Mouse (Mus musculus): ENCODE data around the gene Pcnt. TPM values are rescaled to one million over a fixed set of nuclear protein-coding genes. Genes with fewer than 3 reads are reported as not detected.

Pcnt gene
- polyA plus RNA-seq (2016; fragmentation: Nextera tagmentation; extraction: Ambion mirVana), result 11.5 and 15.6 TPM in 2 replicates

DNA sequence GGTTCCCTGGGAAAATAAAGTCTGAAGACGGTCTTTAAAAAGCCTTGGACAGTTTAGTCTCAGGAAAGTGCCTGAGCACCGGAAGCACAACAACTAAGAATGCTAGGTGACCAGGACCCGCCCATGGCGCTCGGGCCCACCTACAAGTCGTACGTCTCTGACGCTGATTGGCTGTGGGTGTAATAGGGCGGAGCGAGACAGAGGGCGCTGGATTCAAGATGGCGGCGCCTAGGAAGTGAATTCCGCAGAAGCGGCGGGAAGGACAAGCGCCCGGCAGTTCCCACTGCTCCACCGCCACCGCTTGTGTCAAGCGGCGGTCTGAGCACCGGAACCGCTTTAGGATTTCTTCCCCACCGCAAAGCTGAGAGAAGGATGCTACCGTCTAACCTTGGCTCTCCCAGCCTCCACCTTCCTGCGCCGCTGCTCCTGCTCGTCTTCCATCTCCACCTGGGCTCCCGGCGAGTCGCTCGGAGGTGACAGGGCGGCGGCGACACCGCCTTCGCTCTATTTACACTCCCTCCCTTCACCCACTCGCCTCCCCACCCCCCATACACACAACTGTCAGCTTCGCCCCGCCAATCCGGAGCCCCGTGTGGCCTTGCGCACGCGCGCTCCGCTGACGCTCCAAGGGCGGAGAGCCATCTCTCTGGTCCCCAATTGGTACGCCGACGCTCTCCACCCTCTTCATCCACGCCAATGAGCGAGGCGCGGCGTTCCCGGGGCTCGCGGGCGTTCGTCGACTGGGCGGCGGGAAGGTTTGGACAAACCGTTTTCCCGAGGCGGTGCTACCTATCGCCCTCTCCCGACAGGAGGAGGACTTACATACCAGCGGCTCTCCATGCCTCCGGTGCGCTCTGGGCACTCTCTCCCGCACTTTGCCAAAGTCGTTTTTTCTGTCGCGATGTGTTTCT lies at the start of gene Pcnt:
Gene Pcnt, minus strand, starts transcription at position 609 of the 911 bp plus-strand sequence.
- Histone ChIP-seq H3K4me1 (peaks cover 17% of the 10 kb centered on the region), H3K4me2 (replicated peaks) (peak within 1 kb of the TSS; percentile 70), H3K36me3 (peaks cover 25% of the 10 kb centered on the region), H3K9ac (peak within 1 kb of the TSS; percentile 71), H3K27ac (peak within 1 kb of the TSS; percentile 75), H3K4me3 (peak within 1 kb of the TSS; percentile 88), H3K9me3 (no peaks in the 10 kb centered on the region), H3K27me3 (replicated peaks) (no peaks in the 10 kb centered on the region)
- WGBS, result under 1% methylated on average over 78 of the region's 78 CpGs
- peak; percentile 99 for ATAC-seq (ENCODE audit: low FRiP score, low read depth)

DNA sequence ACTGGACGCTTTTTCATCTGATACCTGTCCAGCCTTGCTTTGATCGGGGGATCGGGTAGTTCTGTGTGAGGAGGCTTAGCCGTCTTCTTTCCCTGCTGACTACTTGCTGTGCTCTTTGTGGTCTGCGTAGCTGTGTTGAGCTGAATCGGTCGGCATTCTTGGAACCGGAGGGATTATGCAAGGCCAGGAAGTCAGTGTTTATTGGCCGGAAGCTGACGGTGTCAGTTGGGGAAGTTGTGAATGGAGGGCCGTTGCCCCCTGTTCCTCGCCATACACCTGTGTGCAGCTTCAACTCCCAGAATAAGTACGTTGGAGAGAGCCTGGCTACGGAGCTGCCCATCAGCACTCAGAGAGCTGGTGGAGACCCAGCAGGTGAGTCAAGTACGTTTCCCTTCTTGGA lies 46.6 kb upstream of the Pcnt start:
- no peak overlapping the region for H3K4me3 ChIP-seq
- no peak overlapping the region for H3K27ac ChIP-seq
- H3K4me2 ChIP-seq (replicated peaks), result no peak overlapping the region
- no peaks in the 10 kb centered on the region for H3K4me1 ChIP-seq
- H3K9ac ChIP-seq, result no peak overlapping the region
- ATAC-seq (ENCODE audit: low FRiP score, low read depth), result no peak
- no peaks in the 10 kb centered on the region for H3K27me3 ChIP-seq (replicated peaks)
- H3K36me3 ChIP-seq, result peaks cover 90% of the 10 kb centered on the region
- H3K9me3 ChIP-seq, result no peaks in the 10 kb centered on the region
- 96% methylated on average over 15 of the region's 15 CpGs for WGBS

DNA sequence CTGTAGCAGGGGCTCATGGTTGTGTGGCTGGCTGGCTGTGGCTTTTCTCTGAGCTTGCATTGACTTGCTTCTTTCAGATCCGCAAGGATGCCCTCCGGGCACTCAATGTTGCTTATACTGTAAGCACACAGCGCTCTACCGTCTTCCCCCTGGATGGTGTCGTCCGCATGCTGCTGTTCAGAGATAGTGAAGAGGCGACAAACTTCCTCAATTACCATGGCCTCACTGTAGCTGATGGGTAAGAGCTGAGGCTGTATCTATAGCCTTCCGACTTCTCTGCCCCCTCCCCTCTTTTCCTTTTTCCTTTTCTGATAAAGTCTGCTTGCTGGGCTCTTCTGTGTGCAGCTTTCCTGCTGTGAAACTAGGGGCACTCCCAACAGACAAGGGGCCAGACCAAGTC lies 45.7 kb upstream of the Pcnt start:
- Histone ChIP-seq H3K4me3 (no peak overlapping the region), H3K9ac (no peak overlapping the region), H3K27me3 (replicated peaks) (no peaks in the 10 kb centered on the region), H3K36me3 (peaks cover 90% of the 10 kb centered on the region), H3K27ac (no peak overlapping the region), H3K9me3 (no peaks in the 10 kb centered on the region), H3K4me2 (replicated peaks) (no peak overlapping the region), H3K4me1 (no peaks in the 10 kb centered on the region)
- ATAC-seq (ENCODE audit: low FRiP score, low read depth), result no peak
- 92% methylated on average over 8 of the region's 8 CpGs for WGBS

GRCm38 (mm10) chr10:76486302-76486701 lies 43.7 kb upstream of the Pcnt start:
- H3K36me3 ChIP-seq, result peaks cover 96% of the 10 kb centered on the region
- ATAC-seq (ENCODE audit: low FRiP score, low read depth), result no peak
- no peaks in the 10 kb centered on the region for H3K9me3 ChIP-seq
- WGBS, result 90% methylated on average over 2 of the region's 2 CpGs
- no peak overlapping the region for H3K9ac ChIP-seq
- no peaks in the 10 kb centered on the region for H3K27me3 ChIP-seq (replicated peaks)
- no peak overlapping the region for H3K27ac ChIP-seq
- H3K4me1 ChIP-seq, result no peaks in the 10 kb centered on the region
- no peak overlapping the region for H3K4me3 ChIP-seq
- H3K4me2 ChIP-seq (replicated peaks), result no peak overlapping the region

- WGBS, result 94% methylated on average over 6 of the region's 6 CpGs
Measured at GRCm38 (mm10) chr10:76481480-76481879, 38.9 kb upstream of the Pcnt start.

GRCm38 (mm10) chr10:76480851-76481250 lies 38.3 kb upstream of the Pcnt start:
- 95% methylated on average over 13 of the region's 13 CpGs for WGBS
- no peak for ATAC-seq (ENCODE audit: low FRiP score, low read depth)

More at GRCm38 (mm10) chr10:76481480-76481879, 38.9 kb upstream of the Pcnt start:
- ATAC-seq (ENCODE audit: low FRiP score, low read depth), result no peak
- Histone ChIP-seq H3K4me2 (replicated peaks) (no peak overlapping the region), H3K27ac (no peak overlapping the region), H3K9ac (no peak overlapping the region), H3K36me3 (peaks cover 95% of the 10 kb centered on the region), H3K4me3 (no peak overlapping the region), H3K9me3 (no peaks in the 10 kb centered on the region), H3K27me3 (replicated peaks) (no peaks in the 10 kb centered on the region), H3K4me1 (no peaks in the 10 kb centered on the region)

GRCm38 (mm10) chr10:76473759-76474158 lies 31.2 kb upstream of the Pcnt start:
- Histone ChIP-seq H3K9ac (no peak overlapping the region), H3K36me3 (peaks cover 67% of the 10 kb centered on the region), H3K4me2 (replicated peaks) (no peak overlapping the region), H3K9me3 (no peaks in the 10 kb centered on the region), H3K27ac (no peak overlapping the region), H3K4me3 (no peak overlapping the region), H3K4me1 (peaks cover 4% of the 10 kb centered on the region; the same call in 1 of the 2 replicates), H3K27me3 (replicated peaks) (no peaks in the 10 kb centered on the region)
- 91% methylated on average over 5 of the region's 5 CpGs for WGBS
- no peak for ATAC-seq (ENCODE audit: low FRiP score, low read depth)

More at GRCm38 (mm10) chr10:76480851-76481250, 38.3 kb upstream of the Pcnt start:
- H3K4me1 ChIP-seq, result no peaks in the 10 kb centered on the region
- no peaks in the 10 kb centered on the region for H3K27me3 ChIP-seq (replicated peaks)
- peaks cover 95% of the 10 kb centered on the region for H3K36me3 ChIP-seq
- H3K27ac ChIP-seq, result no peak overlapping the region
- no peak overlapping the region for H3K4me2 ChIP-seq (replicated peaks)
- no peaks in the 10 kb centered on the region for H3K9me3 ChIP-seq
- no peak overlapping the region for H3K9ac ChIP-seq
- no peak overlapping the region for H3K4me3 ChIP-seq

DNA sequence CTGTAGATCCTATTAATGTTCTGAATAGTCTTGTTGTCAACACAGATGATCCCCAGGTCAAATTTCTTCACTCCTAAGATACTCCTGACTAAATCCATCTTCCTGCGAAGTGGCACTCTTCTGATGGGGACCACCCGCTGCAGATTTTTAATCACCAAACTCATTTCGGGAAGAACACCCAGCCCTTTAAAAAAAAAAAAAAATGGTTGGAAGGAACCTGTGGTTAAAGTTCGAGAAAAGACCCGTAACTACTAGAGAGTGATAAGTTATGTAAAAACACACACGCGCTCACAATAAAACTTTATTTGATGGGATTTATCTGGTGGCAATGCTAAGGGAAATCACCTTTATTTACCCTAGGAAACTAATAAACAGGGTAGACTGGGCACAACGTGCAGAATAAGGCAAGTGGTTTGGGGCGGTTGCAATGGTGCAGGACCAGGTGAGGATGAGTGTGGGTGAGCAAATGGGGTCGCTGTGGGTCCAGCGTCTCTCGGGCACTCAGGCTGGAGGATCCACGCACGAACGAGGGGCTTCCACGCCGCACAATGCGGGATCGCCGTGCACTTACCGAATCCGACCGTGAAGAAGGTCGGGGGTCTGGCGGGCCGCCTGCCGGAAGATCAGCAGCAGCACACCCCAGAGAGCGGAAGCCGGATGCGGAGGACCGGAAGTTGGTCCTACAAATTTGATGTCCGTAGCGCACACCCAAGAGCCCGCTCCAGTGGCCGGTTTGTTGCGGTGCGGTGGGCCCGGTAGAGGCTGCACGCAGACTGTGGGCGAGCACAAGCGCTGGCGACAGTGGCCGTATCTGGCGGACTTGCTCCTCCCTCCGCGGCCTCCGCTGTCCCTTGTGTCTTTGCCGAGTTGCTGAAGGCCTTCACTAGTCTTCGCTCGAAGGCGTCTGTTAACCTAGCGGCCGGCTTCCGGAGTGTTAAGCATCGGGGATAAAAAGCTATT lies 25.9 kb upstream of the Pcnt start, which contains the start of the genes Mcm3ap and Ybey:
Gene Mcm3ap, plus strand, starts transcription at position 725 of the 960 bp plus-strand sequence.
Gene Ybey, minus strand, starts transcription at position 912 of the 960 bp plus-strand sequence.
- peak within 1 kb of the TSS; percentile 57 for H3K4me3 ChIP-seq
- peaks cover 4% of the 10 kb centered on the region; the same call in 1 of the 2 replicates for H3K4me1 ChIP-seq
- H3K36me3 ChIP-seq, result peaks cover 34% of the 10 kb centered on the region
- ATAC-seq (ENCODE audit: low FRiP score, low read depth), result peak; percentile 98
- H3K9ac ChIP-seq, result peak within 1 kb of the TSS; percentile 67
- H3K9me3 ChIP-seq, result no peaks in the 10 kb centered on the region
- H3K27me3 ChIP-seq (replicated peaks), result no peaks in the 10 kb centered on the region
- H3K4me2 ChIP-seq (replicated peaks), result peak within 1 kb of the TSS; percentile 60
- WGBS, result 2% methylated on average over 55 of the region's 55 CpGs
- H3K27ac ChIP-seq, result peak within 1 kb of the TSS; percentile 63; the same call in 1 of the 2 replicates

GRCm38 (mm10) chr10:76462721-76463120 lies 20.1 kb upstream of the Pcnt start:
- Histone ChIP-seq H3K27me3 (replicated peaks) (no peaks in the 10 kb centered on the region), H3K4me3 (no peak overlapping the region), H3K36me3 (peaks cover 18% of the 10 kb centered on the region; the same call in 1 of the 2 replicates), H3K9ac (no peak overlapping the region), H3K4me2 (replicated peaks) (no peak overlapping the region), H3K4me1 (no peaks in the 10 kb centered on the region), H3K9me3 (0 out of 2 replicates have a peak, but pooled peaks cover 5% of the 10 kb centered on the region), H3K27ac (no peak overlapping the region)
- ATAC-seq (ENCODE audit: low FRiP score, low read depth), result no peak
- WGBS, result 92% methylated on average over 6 of the region's 6 CpGs

- Histone ChIP-seq H3K4me3 (no peak overlapping the region), H3K27ac (no peak overlapping the region), H3K36me3 (peaks cover 18% of the 10 kb centered on the region; the same call in 1 of the 2 replicates), H3K27me3 (replicated peaks) (no peaks in the 10 kb centered on the region), H3K9ac (no peak overlapping the region), H3K4me1 (no peaks in the 10 kb centered on the region), H3K4me2 (replicated peaks) (no peak overlapping the region), H3K9me3 (0 out of 2 replicates have a peak, but pooled peaks cover 5% of the 10 kb centered on the region)
- ATAC-seq (ENCODE audit: low FRiP score, low read depth), result no peak
- 97% methylated on average over 7 of the region's 7 CpGs for WGBS
Measured at GRCm38 (mm10) chr10:76462312-76462711, 19.7 kb upstream of the Pcnt start.

DNA sequence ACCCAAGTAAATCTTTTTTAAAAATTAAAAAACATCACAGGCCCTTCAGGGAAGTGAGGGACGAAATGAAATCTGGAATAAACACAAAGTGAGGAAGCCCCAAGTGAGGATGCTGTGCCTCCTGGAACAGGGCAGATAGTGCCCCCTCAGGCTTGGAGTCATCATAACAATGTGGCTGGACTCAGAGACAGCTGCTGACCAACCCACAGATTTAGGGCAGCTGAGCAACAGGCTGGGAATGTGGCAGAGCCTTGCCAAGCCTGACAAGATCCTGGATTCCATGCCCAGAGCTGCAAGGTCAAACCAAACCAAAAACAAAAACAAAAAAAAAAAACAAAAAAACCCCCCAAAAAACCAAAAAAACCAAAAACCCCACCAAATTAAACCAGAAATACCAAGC lies 18.7 kb upstream of the Pcnt start:
- Histone ChIP-seq H3K36me3 (peaks cover 18% of the 10 kb centered on the region; the same call in 1 of the 2 replicates), H3K27ac (no peak overlapping the region), H3K4me1 (no peaks in the 10 kb centered on the region), H3K4me3 (no peak overlapping the region), H3K9me3 (0 out of 2 replicates have a peak, but pooled peaks cover 5% of the 10 kb centered on the region), H3K4me2 (replicated peaks) (no peak overlapping the region), H3K9ac (no peak overlapping the region), H3K27me3 (replicated peaks) (no peaks in the 10 kb centered on the region)
- ATAC-seq (ENCODE audit: low FRiP score, low read depth), result no peak
- WGBS, result 93% methylated on average over 1 of the region's 1 CpGs
